Mouse (Mus musculus) WW6 (cell line): ENCODE data around the gene Hapln4.
"Not testable (repeated sequence)": the region's sequence is repeated elsewhere in the genome, so short reads cannot be mapped to it uniquely, and the experiment has no call there.

Experiments used
- DNase-seq: peaks from one replicate; pipeline ENCODE4 v3.0.0-alpha.2; 2013; ENCODE audit warnings: low read depth, low spot score

Gene Hapln4

DNA sequence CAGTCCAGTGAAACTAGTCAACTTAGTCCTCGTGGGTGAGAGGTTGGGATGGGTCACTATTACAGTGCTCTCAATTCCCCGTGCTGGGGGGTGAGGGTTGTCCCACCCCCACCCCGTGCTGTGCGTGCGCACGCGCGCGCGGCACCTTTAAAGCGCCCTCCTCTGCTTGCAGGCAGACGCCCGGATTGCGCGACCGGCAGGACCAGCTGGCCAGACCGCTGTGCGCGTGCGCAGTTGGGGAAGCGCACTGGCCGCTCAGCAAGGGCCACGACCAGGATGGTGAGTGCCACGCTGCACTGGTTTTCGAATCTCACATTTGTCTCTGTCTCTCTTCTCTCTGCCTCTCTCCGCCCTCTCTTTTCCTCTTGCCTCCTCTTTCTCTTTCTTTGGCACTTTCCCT, at the start of gene Hapln4:
TSS of gene Hapln4 (plus strand) at position 173 of the 400 bp plus-strand sequence.
- DNase-seq, result no peak

DNA sequence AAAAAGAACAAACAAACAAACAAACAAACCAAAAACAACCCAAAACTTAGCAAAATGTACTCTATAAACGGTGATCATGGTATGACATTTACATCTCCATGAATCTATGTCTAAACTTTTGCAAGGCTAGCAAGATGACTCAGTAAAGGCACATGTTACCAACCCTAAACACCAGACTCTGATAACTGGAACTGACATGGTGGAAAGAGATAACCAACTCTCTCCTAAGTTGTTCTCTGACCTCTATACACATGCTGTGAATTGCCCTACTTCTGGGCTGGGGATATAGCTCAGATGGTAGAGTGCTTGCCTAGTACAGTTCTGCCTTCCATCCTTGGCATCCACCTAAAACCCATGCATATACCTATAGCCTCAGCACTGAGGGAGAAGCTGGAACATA, 45.3 kb upstream of the Hapln4 start:
- DNase-seq, result no peak

DNA sequence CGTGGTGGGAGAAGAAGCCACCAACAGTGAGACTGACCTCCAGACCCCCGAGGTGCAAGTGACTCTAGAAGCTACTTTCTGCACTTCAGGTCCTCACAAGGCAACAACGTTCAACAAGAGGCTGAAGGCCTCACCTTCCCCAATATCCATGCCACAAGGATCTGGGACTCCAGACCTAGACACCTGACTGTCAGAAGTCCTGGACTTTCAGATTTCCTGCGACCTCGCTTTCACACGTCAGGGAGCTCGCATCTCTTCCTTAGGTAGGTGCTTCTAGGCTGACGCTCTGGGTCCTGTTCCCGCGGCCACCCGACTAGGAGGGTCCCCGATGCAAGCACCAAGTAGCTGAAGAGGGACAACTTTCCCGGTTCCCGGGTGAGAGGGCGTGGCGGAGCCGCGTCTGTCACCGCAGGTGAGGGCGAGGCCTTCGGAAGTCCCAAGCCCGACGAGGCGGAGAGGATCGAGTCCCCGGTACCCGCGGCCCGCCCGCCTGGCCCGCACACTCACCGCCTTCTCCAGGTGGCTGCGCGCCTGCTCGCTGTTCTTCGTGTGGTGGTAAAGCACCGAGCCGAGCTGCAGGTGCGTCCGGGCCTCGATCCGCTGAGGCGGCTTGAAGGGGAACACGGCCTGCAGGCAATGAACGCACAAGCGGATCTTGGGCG, 41.2 kb upstream of the Hapln4 start:
- peak; percentile 7 for DNase-seq

DNA sequence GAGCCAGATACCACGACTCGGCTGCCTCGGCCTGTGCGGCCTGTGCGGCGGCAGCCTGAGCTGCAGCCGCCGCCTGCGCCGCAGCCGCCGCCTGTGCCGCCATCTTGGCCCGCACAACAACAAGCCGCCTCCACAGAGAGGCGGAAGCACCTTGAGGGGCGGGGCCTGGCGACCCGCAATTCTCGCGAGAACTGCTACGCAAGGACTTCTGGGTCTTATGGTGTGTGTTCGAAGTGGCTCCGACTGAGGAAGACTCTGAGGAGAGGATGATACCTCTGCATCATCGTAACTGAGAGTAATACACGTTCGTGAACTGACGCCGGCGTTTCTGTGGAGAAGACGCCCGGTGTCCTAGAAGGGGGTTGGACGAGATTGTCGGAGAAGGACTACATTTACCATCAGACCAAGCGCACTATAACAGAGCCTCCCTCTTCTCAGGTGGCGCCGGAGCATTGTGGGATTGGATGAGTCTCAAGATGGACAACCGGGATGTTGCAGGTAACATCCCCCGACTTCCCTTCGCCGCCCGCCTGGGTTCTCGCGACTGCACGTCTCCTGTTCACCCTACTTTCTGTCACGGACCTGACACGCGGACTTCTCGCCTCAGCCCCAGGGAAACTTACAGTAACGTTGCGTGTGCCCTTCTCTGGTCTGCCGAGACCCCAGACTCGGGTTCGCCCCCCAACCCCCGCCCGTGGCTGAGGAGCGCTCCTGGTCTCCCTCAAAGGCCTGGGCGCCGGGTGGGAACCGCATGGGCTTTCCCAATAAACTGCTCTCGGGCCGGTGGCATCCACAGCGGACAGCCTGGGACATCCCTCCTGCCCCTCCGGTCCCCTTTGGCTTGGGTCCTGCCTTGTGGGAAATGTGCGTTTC, 40.4 kb upstream of the Hapln4 start, which contains the start of the genes Mau2 and Sugp1:
TSS of gene Mau2 (minus strand) at position 152 of the 873 bp plus-strand sequence.
TSS of gene Sugp1 (plus strand) at position 231 of the 873 bp plus-strand sequence.
- peak; percentile 99 for DNase-seq

DNA sequence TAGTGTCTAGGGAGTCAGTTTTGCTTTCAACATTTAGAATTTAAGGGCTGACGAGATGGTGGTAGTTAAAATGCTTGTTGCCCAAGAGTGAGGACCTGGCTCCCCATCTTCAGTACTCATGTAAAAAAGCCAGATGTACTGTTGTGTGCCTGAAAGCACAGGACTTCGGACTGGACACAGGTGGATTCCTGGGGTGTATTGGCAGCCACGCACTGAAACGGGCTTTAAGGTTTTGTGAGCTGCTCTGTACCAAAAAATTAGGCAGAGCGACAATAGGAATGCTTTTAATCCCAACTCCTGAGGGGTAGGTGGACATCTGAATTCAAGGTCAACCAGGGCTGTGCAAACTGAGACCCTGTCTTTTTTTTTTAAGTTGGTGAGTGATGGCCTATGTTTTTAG, 39.3 kb upstream of the Hapln4 start:
- DNase-seq, result no peak

DNA sequence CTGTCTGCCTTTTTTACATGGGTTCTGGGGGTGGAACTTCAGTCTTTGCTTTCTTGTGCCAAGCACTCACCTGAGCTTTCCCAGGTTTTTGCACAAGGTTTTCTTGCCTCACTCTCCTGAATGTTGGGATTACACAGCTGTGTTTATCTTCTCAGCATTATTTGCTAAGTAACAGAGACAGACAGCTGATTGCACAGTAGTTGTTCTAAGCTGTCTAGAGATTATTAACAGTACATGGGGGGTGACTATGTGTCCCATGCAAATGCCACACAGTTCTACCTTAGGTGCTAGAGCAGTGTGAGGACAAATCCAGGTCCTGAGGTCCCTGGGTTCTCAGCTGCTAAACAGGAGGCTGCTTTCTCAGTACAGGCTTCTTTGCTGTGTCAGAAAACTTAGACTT, 33.6 kb upstream of the Hapln4 start:
- DNase-seq, result no peak

DNA sequence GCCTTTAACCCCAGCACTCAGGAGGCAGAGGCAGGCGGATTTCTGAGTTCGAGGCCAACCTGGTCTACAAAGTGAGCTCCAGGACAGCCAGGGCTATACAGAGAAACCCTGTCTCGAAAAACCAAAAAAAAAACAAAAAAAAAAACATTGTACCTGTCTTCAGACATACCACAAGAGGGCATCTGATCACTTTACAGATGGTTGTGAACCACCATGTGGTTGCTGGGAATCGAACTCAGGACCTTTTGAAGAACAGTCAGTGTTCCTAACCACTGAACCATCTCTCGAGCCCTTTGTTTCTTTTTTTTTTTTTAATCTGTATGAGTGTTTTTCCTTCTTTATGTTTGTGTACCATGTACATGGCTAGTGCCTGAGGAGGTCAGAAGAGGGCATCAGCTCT, 32.8 kb upstream of the Hapln4 start:
- DNase-seq, result not testable (repeated sequence)

DNA sequence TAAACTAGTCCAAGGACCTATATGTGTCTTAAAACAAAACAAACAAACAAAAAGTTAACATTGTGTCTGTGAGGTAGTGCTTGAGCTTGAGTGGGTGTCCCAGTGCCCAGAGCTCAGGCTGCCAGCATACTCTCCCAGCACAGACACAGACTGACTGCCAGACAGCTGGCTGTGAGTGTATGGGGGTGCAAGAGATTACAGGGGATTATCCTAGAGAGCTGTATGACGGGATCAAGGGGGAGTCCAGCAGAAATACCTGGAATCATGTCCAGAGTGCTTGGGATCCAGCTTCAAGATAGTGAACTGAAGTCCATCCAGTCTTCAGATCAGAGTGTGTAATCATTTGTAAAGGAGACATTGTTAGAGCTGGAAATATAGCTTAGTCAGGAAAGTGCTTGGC, 25.5 kb upstream of the Hapln4 start:
- no peak for DNase-seq

DNA sequence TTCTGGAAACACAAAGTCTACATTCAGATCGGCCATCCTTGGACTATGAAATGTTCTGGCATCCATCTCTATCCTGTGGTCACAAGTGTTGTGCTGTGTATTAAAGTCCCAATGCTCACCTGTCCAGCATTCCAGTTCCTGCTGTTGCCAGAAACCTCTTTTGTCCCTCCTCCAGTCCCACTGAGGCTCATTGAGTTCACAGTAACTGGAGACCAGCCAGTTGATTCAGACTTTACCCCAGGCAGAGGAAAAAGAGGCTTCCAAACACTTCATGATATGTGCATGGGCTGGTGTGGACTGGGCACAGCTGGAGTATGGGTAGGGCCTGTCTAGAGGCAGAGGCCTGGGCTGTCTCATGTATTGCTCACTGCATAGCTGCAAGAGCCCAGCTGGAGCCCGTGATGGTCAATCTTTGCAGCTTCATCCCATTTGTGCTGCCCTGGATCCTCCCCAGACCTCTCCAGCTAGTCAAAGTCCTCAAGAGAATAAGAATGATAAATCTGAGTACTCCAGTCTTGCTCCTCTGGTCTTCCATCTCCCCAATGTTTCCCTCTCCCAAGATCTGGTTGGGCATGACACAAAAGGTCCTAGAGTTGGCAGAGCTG, 11.3 kb upstream of the Hapln4 start:
- DNase-seq, result no peak

DNA sequence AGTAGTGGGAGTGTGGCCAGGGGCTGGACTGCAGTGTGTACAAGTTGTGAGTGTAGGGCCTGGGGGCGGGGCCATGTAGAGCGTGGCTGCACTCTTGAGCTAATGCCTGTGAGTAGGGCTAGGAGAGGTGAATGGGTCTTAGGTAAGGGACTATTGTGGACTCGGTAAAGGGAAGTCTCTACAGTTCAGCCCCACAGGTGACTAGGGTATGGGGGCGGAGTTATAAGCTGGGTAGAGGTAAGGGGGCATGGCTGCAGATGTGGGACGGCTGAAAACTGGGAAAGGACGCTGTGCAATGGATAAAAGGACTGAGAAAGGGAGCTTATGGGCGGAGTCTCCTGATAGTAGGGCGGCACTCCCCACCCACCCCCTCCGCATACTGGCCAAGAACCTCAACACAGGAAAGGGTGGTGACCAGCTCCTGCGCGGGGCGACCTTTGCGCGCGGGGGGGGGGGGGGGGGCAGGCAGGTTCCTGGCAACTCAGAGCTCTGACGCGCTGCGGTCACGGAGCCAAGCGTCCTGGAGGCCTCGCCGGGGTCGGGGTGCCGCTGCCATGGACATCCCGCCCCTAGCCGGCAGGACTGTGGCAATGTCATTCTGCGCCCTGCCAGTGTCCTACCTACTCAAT, 10.7 kb upstream of the Hapln4 start, which contains the start of gene Tm6sf2:
TSS of gene Tm6sf2 (plus strand) at position 484 of the 629 bp plus-strand sequence.
- DNase-seq, result no peak

DNA sequence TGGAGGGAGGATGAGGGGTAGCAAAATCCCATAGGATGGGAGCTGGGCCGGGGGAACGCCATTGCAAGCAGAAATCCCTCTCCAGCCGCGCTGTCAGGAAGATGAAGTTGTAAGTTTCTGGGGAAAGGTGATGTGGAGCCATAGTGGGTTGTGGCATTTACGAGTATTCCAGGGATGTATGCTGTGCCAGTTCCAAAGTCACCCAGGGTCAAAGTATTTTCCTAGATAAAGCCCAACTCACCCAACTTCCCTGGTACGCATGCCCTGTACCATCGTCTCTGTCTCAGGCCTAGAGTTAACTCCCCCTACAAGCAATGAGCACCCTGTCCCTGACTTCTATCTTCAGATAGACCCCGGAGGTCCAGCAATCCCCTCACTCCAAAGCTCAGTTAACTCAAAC, 10.1 kb upstream of the Hapln4 start:
- no peak for DNase-seq

DNA sequence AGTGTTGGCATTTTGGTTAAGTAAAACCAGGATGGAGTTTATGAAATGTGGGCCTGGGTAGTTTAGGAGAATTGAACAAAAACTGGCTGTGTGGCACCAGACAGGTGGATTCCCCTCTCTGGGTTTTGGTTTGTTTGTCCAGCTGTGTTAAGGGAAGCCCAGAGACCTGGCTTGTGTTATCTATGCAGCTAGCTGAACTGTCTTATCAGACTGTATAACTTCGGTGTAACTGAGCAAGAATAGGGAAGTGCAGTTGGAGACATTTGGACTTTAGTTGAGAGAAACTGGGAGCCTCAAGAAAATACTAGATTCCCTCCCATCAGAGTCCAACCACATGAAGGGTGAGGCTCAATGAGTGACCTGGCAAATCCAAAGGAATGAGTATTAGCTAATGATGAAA, 9.6 kb upstream of the Hapln4 start:
- DNase-seq, result no peak

DNA sequence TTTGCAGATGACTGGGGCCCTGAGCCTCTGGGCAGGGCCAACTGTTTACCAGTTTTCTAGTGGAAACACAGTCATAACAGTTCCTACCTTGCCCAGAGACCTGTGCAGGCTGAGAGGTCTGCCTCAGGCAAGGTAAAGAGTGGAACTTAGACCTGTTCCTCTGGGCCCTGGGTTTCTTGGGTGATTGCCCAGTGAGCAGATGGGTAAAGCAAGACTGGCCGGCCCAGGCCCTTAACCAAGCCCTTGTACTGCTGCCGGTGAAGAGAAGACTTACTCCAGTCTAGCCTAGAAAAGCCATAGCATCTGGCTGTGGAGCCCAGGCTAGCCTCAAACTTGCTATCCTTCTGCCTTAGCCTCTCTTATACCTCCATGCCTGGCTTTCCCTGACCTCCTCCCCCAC, 1.3 kb upstream of the Hapln4 start:
- DNase-seq, result no peak

DNA sequence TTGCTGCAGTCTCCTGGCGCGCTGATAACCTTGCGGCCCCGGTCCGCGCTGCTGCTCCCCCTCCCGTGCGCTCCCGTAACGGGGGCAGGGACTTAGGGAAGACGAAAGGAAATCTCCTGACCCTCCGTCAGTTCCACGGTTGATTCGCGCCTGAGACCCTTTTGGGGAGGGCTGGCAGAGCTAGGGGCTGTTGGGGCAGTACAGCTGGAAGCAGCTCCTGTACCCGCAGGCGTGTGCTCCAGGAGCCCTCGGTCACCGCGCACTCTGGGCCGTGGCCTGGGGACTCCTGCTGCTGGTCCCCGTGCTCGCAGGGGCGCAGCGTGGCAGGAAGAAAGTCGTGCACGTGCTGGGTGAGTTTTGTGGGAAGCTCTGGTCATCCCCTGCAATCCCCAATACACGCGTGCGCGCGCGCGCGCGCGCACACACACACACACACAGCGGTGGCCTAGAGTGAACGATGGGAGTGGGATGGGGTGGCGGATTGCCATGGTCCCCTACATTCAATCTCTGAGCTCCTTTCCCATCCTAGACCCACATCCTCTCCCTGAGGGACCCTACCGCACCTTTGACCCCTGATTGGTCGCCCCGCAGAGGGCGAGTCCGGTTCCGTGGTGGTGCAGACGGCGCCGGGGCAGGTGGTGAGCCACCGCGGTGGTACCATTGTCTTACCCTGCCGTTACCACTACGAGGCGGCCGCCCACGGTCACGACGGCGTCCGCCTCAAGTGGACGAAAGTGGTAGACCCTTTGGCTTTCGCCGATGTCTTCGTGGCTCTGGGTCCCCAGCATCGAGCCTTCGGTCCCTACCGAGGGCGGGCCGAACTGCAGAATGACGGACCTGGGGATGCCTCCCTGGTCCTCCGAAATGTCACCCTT, 1.2 kb downstream of the Hapln4 start:
- no peak for DNase-seq

DNA sequence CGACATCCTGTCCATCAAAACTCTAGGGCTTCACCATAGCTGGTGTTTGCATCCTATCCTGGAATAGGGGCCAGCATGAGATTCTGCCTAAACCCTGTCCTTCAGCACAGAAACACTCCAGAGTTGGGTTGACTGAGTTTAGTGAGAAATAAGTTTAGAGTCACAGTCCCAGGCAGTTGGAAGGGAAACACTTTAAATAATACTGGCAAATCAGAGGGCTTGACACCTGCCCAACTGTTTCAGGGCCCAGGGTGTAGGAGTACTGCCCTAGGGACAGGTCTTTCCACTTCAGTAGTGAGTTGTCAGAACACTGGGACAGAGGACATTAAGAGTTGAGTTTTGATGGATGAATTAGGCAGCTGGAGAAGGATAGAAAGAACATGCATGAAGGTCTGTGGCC, 2.9 kb downstream of the Hapln4 start:
- DNase-seq, result no peak

DNA sequence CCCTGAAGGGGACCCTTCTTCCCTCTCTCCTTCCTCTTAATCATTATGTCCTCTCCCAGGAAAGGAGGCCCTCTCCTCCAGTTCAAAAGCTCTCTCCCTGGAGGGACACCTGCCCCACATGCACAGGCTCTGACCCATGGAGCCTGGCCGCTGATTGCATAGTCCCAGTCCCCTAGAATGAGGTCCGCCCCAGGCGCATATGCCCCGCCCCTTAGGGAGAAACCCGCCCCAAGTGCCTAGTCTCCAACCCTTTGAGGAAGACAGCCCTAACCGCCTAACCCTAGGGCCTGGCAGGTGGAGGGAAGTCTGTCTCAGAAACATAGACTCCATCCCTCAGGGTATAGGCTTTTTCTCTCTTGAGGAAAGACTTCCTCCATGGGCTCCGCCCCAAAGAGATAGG, 4.0 kb downstream of the Hapln4 start:
- no peak for DNase-seq

DNA sequence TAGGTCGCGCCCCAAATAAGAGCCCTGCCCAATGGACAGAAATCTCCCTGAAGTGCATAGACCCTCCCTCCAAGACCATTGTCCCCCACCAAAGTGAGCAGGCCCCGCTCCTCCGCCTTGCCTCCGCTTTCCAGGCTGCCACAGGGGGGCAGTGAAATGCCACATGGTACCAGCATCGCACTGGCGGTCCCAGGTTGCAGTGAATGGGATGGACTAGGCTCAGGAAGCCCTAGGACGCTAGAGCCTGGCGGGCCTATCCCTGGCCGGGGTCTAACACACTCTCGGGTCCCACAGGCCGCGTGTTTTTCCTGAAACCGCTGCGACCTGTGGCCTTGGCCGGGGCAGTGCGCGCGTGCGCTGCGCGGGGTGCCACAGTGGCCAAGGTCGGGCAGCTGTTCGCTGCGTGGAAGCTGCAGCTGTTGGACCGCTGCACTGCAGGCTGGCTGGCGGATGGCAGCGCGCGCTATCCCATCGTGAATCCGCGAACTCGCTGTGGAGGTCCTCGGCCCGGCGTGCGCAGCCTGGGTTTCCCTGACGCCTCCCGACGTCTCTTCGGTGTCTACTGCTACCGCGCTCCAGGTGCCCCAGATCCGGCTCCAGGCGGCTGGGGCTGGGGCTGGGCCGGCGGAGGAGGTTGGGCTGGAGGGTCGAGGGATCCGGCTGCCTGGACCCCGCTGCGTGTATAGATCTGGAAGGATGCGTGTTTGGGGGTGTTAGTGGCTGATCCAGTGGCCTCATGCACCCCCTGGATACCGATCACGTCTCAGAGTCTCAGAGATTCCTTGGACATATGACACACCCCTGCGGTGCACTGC, 4.8 kb downstream of the Hapln4 start:
- DNase-seq, result no peak

DNA sequence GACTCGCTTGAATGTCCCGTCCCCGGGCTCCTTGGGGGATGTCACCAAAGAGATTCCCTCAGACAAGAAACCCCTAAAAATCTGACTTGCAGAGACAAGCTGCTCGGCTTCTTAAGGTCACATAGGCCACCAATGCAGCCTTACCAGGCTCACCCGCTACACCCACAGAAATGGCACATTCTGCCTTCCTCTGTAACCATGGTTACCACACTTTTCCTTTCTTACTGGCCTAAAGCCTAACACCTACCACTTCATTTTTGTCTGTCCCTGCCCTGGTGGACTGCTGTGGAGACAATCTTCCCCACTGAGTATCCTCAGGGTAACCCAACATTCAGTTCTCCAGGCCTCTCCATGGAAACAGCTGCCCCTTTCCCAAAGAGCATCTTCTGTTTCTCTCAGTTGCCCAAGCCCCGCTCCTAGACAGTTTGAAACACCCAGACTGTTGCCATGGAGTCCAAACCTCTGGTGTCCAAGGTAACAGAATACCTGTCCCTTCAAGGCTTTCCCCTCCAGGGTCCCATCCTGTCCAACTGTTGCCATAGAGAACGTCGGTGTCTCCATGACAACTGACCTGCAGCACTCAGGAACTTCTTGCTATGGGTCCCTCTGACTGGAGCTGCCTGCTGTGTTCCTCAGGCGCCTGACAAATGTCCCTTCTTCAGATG, 6.2 kb downstream of the Hapln4 start:
- no peak for DNase-seq

DNA sequence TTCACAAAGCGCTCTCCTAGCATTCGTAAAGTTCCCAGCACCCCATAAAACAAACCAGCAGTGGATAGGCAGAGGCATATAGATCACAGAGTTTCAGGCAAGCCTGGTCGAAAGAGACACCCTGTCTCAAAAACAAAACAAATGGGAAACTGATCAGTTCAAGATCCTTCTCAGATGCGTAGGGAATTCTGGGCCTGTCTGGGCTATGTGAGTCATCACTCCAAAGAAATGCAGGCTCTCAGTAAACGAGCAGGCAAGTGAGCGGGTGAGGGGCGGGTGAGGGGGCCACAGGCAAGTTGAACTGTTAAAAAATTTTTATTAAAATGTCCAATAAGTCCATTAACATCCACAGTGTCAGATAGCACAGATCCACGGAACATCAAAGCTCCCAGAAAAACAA, 9.5 kb downstream of the Hapln4 start:
- no peak for DNase-seq

DNA sequence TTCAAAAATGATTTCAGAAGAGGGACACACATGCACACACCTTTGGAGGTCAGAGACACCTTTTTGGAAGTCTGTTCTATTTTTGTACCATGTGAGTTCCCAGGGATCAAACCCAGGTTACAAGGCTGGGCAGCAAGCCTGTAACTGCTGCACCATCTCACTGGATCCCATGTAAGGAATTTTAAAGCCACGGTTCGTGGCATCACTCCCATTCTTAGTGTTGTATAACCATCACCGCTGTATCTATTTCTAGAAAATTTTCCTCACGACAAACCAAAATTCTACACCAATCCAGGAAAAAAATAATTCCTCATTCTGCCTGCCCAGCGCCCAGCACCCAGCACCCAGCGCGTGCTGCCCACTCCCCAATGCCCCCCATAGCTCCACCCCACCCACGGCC, 16.0 kb downstream of the Hapln4 start:
- no peak for DNase-seq
